Mouse (Mus musculus): ENCODE measurements at regions not wholly inside any gene's neighbourhood (a gene's known extent, or its start where the extent isn't known, plus 50 kb on each side); places are given as distances from the start of the nearest gene placed in this dataset.

- no peak overlapping the region for H3K27ac ChIP-seq (ENCODE audit: control insufficient read depth, low read depth, low read length)
- H3K27me3 ChIP-seq (ENCODE audit: control insufficient read depth in 1 of 2, insufficient read depth in 2 of 2, low read length in 2 of 2): no peaks in the 10 kb centered on the region
- no peaks in the 10 kb centered on the region for H3K4me1 ChIP-seq (ENCODE audit: control insufficient read depth in 1 of 2, insufficient read depth in 2 of 2, low read length in 2 of 2)
- H3K9ac ChIP-seq (ENCODE audit: control insufficient read depth, low read depth, low read length, poor library complexity, severe bottlenecking): no peak overlapping the region
- no peak for DNase-seq (ENCODE audit: low read depth, low spot score)
- no peak overlapping the region for H3K4me3 ChIP-seq (ENCODE audit: control insufficient read depth in 1 of 2, insufficient read depth in 1 of 2, low read depth in 2 of 2, low read length in 2 of 2)
- no peaks in the 10 kb centered on the region for H3K79me2 ChIP-seq (ENCODE audit: control insufficient read depth, insufficient read depth, low read length, poor library complexity)
- H3K9me3 ChIP-seq (replicated peaks; ENCODE audit: insufficient read depth, low read length): no peaks in the 10 kb centered on the region
- H3K36me3 ChIP-seq (ENCODE audit: control insufficient read depth in 1 of 2, insufficient read depth in 2 of 2, low read length in 2 of 2): no peaks in the 10 kb centered on the region
- no peak for TF ChIP-seq ELF1 (IDR thresholded peaks at IDR 0.05; ENCODE audit: low read depth, low read length)
- no peak for TF ChIP-seq CHD1 (IDR thresholded peaks at IDR 0.05; ENCODE audit: low read depth, low read length)
- no peak for TF ChIP-seq UBTF (IDR thresholded peaks at IDR 0.05; ENCODE audit: borderline replicate concordance, insufficient read depth, low read depth, low read length)
- TF ChIP-seq TBP (IDR thresholded peaks at IDR 0.05; ENCODE audit: low read depth, low read length): no peak
- no peak for TF ChIP-seq MEF2A (IDR thresholded peaks at IDR 0.05; ENCODE audit: extremely low read depth, insufficient replicate concordance, low read depth, low read length, poor library complexity, severe bottlenecking)
- TF ChIP-seq MAZ (IDR thresholded peaks at IDR 0.05; ENCODE audit: low read depth, low read length): no peak
- no peak for TF ChIP-seq RCOR1 (IDR thresholded peaks at IDR 0.05; ENCODE audit: low read depth, low read length)
- TF ChIP-seq POLR2A (IDR thresholded peaks at IDR 0.05; ENCODE audit: control insufficient read depth in 1 of 2, insufficient read depth in 1 of 2, low read depth in 1 of 2, low read length in 2 of 2, poor library complexity in 1 of 2): no peak
- TF ChIP-seq HCFC1 (IDR thresholded peaks at IDR 0.05; ENCODE audit: low read depth, low read length): no peak
- no peak for TF ChIP-seq GATA1 (IDR thresholded peaks at IDR 0.05; ENCODE audit: low read depth, low read length)
Measured at GRCm38 (mm10) chr8:12017750-12018149, 177.5 kb downstream of the Tex29 start.

- Histone ChIP-seq H3K27ac (ENCODE audit: control insufficient read depth, low read depth, low read length) (no peak overlapping the region), H3K4me1 (ENCODE audit: control insufficient read depth in 1 of 2, insufficient read depth in 2 of 2, low read length in 2 of 2) (no peaks in the 10 kb centered on the region), H3K9ac (ENCODE audit: control insufficient read depth, low read depth, low read length, poor library complexity, severe bottlenecking) (no peak overlapping the region), H3K36me3 (ENCODE audit: control insufficient read depth in 1 of 2, insufficient read depth in 2 of 2, low read length in 2 of 2) (no peaks in the 10 kb centered on the region), H3K4me3 (ENCODE audit: control insufficient read depth in 1 of 2, insufficient read depth in 1 of 2, low read depth in 2 of 2, low read length in 2 of 2) (no peak overlapping the region), H3K79me2 (ENCODE audit: control insufficient read depth, insufficient read depth, low read length, poor library complexity) (no peaks in the 10 kb centered on the region), H3K9me3 (replicated peaks; ENCODE audit: insufficient read depth, low read length) (no peaks in the 10 kb centered on the region), H3K27me3 (ENCODE audit: control insufficient read depth in 1 of 2, insufficient read depth in 2 of 2, low read length in 2 of 2) (no peaks in the 10 kb centered on the region)
- TF ChIP-seq GATA1 (IDR thresholded peaks at IDR 0.05; ENCODE audit: low read depth, low read length) (no peak), HCFC1 (IDR thresholded peaks at IDR 0.05; ENCODE audit: low read depth, low read length) (no peak), MYB (IDR thresholded peaks at IDR 0.05; ENCODE audit: low read depth, low read length) (no peak), MEF2A (IDR thresholded peaks at IDR 0.05; ENCODE audit: extremely low read depth, insufficient replicate concordance, low read depth, low read length, poor library complexity, severe bottlenecking) (no peak), RAD21 (IDR thresholded peaks at IDR 0.05; ENCODE audit: low read depth, low read length) (no peak), CTCF (IDR thresholded peaks at IDR 0.05 in 2 of 3, conservative IDR thresholded peaks at IDR 0.05 in 1 of 3; ENCODE audit: control insufficient read depth in 1 of 3, insufficient read depth in 1 of 3, low read depth in 2 of 3, low read length in 3 of 3, poor library complexity in 1 of 3, severe bottlenecking in 1 of 3) (no peak), CHD1 (IDR thresholded peaks at IDR 0.05; ENCODE audit: low read depth, low read length) (no peak), MXI1 (IDR thresholded peaks at IDR 0.05; ENCODE audit: low read depth, low read length) (no peak), RCOR1 (IDR thresholded peaks at IDR 0.05; ENCODE audit: low read depth, low read length) (no peak)
- no peak for DNase-seq (ENCODE audit: low read depth, low spot score)
Measured at GRCm38 (mm10) chr8:12019272-12019671, 179.0 kb downstream of the Tex29 start.

Data from MEL (cell line).